Mouse (Mus musculus) cerebellum, adult 11 months (tissue): ENCODE results near the gene Vwa8.

Experiments used
- DNase-seq: peaks from one replicate; pipeline ENCODE4 v3.0.0; 2022

Gene Vwa8

DNA sequence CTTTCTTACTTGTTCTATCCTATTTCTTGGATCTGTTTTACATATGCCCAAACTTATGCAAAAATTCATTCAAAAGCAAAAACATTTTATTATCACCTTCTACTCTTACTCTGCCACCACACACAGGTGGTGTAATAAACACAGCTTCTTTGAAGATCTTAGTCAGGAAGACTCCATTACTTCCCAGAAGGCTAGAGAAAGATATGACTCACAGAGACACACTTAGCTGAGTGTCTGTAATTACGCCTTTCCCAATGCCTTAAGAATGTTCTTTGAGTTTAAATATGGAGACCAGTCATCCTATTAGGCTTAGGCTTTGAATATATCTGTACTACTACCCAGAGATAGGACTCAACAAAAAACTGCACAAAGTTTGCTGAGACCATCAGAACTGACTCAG lies 338.1 kb downstream of the Vwa8 start:
- no peak for DNase-seq

DNA sequence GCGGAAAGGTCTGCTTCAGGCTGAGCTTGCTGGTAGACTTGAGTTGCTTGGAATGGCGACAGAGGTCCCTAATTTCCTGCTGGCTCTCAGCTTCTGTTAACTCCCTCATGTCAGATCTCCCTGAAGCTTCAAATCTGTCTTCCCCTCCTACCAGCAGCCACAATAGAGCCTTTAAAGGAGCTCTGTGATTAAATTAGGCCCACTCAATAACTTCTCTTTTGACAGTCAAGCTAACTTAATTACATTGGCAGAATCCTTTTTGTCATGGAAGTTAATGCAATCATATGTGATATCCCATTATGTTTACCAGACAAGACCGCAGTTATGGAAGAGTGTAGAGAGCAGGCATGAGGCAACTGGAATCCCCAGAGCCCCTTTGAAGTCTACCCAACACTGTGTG lies 347.9 kb downstream of the Vwa8 start:
- no peak for DNase-seq

DNA sequence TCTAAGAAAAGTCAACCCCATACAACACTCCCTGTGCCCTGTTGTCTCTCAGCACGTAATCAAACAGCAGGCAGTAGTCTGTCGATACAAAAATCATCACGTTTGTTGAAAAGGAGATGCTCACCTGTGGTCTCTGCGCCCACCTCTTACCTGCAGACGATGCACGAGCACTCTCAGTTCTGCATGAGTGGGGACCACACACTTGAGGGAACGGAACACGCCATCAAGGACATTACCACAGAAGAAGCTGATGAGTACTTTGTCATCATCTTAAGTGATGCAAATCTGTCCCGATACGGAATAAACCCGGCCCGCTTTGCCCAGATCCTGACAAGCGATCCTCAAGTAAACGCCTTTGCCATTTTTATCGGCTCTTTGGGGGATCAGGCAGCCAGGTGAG lies 349.2 kb downstream of the Vwa8 start:
- no peak for DNase-seq

- no peak for DNase-seq
Measured at GRCm38 (mm10) chr14:79200133-79200891, 351.5 kb downstream of the Vwa8 start.

- DNase-seq = no peak
Measured at GRCm38 (mm10) chr14:79200892-79201285, 352.0 kb downstream of the Vwa8 start.

GRCm38 (mm10) chr14:79202722-79203362 lies 354.0 kb downstream of the Vwa8 start:
- no peak for DNase-seq

DNA sequence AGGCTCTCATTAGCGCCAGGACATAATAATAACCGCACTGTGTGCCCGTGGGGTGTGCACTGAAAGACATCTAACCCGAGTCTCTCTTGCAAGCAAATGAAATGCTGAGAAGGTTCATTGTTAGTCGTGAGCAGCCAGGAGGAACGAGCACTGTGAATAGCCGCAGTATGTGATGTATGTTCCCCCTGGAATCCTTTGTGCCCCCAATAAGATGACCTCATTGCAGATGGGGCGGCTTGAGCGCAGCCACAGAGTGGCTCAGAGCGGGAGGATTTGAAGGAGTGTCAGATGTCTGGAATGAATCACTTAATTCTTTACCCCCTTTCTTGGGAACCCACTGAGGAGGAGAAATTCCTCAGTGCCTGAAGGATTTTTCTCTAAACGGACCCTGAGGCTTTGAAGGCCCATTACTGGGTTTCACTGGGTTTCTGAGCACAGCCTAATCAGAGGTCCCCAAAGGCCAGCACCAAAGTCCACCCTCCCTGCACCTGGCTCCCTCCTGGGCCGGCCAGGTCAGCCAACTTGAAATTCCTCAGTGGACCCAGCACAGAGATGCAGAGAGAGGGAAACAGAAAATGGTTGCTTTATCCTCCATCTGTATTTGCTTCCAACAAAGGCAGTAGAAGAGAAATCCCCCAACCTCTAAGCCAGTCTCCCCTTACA lies 354.8 kb downstream of the Vwa8 start:
- no peak for DNase-seq

DNA sequence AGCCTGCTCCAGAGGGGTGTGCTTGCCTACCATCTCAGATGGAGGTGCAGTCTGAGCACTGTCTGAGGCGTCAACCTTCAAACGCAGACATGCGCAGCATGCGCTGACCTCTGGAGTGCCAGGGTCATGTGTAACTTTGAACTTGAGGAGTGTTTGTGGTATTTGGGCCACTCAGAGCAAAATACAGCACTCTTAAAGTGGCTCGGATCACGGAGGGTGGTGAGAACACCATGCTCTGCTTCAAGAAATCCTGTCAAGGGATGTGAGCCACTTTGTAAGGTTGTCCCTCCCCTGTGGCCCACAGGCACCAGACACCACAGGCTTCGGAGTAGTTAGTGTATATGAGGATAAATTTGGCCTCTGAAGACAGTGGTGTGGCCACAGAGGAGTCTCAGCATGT lies 356.0 kb downstream of the Vwa8 start:
- DNase-seq = no peak

- DNase-seq = peak; percentile 16
Measured at GRCm38 (mm10) chr14:79206210-79206609, 357.4 kb downstream of the Vwa8 start.

DNA sequence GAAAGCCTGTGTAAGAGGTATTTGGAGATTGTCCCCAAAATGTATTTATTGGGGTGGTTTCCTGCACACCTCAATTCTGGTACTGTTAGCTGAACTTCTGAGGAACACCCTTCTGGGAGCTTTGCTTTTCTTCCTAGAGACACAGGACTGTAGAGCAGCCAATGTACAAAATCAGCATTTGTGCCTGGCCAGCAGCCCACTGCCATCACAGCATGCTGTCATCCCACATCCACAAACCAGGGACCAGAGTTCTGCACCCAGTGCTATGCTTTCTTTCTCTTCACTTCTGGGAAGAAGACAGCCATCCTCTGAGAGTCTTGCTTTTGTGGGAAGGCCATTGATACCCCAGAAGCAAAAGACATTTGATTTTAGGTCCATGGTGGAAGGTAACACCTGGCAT lies 359.6 kb downstream of the Vwa8 start:
- DNase-seq = no peak

DNA sequence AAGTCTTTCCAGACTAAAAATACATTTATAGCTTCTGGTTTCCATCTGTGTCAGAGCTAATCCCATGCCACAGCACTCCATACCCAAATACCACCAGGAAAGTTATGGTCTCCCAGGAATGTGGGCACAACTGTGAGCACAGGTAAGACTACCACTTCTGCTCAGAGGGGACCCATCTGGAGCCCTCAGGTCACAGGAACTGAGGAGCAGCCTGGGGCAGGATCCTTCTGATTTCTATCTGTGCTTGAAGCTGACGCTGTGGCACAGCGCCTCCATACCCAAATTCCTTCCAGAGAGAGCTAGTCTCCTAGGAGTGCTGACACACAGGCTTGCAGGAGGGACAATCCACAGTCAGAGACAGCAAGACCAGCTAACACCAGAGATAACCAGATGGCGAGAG lies 361.0 kb downstream of the Vwa8 start:
- DNase-seq = no peak

- DNase-seq = no peak
Measured at GRCm38 (mm10) chr14:79212380-79212991, 363.6 kb downstream of the Vwa8 start.

DNA sequence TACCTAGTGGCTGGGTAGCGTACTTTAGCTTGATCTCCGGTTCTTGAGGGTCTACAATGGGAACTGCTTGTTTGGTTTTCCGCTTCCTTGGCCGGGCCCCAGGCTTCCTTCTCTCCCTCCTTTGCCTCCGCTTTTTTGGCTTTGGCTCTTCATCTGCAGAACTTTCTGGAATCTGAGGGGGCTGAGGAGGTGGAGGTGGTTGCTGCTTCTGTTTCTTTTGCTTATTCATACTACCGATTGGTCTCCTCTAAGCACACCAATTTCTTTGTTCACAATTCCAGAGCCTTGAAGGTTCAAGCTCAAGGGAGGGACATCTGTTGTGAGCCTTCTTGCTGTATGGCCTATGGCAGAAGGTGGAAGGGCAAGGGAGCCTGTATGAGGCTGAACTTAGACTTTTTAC lies 365.3 kb downstream of the Vwa8 start:
- DNase-seq = no peak

GRCm38 (mm10) chr14:79214660-79215249 lies 365.9 kb downstream of the Vwa8 start:
- DNase-seq = no peak

DNA sequence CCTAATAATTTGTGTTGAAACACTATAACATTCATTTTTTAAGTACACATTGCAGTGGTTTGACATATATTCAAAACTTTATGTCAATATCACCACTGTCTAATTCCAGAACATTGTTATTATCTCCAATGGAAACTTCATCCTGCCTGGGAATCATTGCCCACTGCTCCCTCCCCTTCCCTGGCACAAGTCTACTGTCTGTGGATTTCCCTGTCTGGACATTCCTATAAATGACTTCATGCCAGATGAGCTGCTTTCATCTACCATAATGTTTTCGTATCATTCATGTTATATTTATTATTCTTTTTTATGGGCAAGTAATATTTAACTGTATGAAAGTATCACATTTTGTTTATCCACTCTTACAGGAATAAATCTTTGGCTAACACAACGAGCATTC lies 367.5 kb downstream of the Vwa8 start:
- DNase-seq = no peak

GRCm38 (mm10) chr14:79223431-79224036 lies 374.7 kb downstream of the Vwa8 start:
- DNase-seq = no peak

DNA sequence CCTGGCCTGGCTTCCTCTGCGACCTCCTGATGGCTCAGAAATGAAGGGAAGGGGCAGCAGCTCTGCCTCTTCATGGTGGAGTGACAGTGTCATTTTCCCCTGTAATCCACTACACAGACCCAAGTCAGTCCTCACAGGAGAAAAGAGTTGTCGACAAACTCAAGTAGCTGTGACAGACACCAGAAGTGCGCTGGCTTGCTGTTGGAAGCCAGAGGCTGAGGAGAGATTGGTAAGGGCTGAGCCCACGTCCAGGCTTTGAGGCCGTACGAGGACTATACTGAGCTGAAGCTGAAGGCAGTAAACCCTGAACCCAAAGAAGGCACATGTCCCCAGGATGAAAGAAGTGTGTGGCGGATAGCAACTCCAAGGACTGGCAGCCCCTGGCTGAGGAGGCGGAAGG lies 376.6 kb downstream of the Vwa8 start:
- DNase-seq = no peak

DNA sequence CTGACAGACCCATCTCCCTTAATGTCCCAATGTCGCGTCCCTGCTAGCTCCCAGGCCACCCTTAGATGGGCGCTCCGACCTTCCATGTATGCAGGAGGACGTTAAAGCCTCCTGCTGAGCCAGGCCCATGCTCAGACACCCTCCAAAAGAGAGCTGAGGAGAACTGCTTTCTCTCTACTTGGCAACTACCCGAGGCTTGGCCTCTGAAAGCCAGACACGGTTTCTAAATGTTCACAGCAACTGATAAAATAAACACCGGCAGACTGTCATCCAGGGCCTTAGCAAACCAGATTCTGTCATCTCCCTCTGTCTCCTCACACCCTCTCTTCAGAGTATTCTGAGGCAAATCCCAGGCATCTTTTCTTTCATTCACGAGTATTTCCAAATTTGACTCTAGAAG lies 377.2 kb downstream of the Vwa8 start:
- DNase-seq = no peak

GRCm38 (mm10) chr14:79226741-79227140 lies 377.9 kb downstream of the Vwa8 start:
- DNase-seq = no peak

- DNase-seq = no peak
Measured at GRCm38 (mm10) chr14:79227955-79228354, 379.1 kb downstream of the Vwa8 start.

DNA sequence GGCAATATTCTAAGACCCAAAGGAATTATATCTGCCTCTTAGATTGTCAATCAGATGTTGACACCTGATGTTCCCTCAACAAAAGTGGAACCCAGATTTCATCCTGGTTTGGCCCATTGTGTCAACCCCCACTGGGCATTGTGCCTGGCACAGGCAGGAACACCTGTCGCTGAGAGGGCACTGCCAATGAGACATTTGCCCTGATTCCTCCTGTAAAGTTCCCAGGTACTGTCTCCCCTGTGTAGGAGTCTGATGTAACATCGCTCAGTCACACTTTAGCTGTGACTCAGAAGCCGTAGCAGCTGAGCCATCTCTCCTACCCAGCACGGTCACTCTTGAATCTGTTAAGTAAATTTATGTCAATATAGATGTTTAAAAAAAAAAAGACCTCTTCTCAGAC lies 382.8 kb downstream of the Vwa8 start:
- peak; percentile 60 for DNase-seq

- no peak for DNase-seq
Measured at GRCm38 (mm10) chr14:79233697-79234096, 384.8 kb downstream of the Vwa8 start.

DNA sequence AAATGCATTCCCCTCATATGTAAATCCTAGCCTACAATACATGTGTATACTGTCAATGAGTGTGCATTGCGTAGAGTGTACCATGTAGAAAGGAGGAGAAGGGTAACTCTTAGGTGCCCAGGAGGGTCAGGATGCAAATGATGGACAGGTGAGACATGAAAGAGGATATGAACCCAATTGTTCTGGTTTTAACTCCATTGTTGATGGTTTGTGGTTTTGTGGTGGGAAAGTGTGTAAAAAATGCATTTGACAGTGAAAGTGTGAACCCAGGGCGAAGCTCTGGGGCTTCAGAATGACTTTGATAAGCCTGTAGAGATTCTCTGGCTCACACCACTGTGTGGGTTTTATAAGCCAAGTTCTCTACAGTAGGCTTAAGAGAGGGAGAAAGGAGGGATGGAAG lies 385.7 kb downstream of the Vwa8 start:
- DNase-seq = no peak
